Mouse (Mus musculus) kidney, adult 11 months (tissue): ENCODE measurements around the gene Gm6169.
A peak's percentile ranks its signal among the peaks of the same experiment; 100 is the strongest.
"Not testable (repeated sequence)": the region's sequence is repeated elsewhere in the genome, so short reads cannot be mapped to it uniquely, and the experiment has no call there.

Experiments
- DNase-seq: peaks from one replicate; pipeline ENCODE4 v3.0.0; 2022

Gm6169 gene

GRCm38 (mm10) chr13:97099187-97099852, at the start of gene Gm6169:
Gm6169 (minus strand) TSS chr13:97099237.
- peak; percentile 22 for DNase-seq

GRCm38 (mm10) chr13:97145834-97146233, 46.8 kb upstream of the Gm6169 start:
- DNase-seq, result no peak

- DNase-seq, result no peak
These were observed 43.3 kb upstream of the Gm6169 start for GRCm38 (mm10) chr13:97142321-97142720.

GRCm38 (mm10) chr13:97138404-97138931, 39.4 kb upstream of the Gm6169 start:
- not testable (repeated sequence) for DNase-seq

GRCm38 (mm10) chr13:97137466-97138400, 38.7 kb upstream of the Gm6169 start, which contains the start of the genes Gfm2 and Nsa2:
Gfm2 (plus strand) TSS chr13:97137937.
Nsa2 (minus strand) TSS chr13:97137937.
- peak; percentile 91 for DNase-seq

GRCm38 (mm10) chr13:97130413-97130812, 31.4 kb upstream of the Gm6169 start:
- DNase-seq, result not testable (repeated sequence)

- DNase-seq, result not testable (repeated sequence)
These were observed 30.6 kb upstream of the Gm6169 start for GRCm38 (mm10) chr13:97129654-97130053.

GRCm38 (mm10) chr13:97121341-97121740, 22.3 kb upstream of the Gm6169 start:
- DNase-seq, result no peak

- DNase-seq, result peak; percentile 51
These were observed 10.0 kb upstream of the Gm6169 start for GRCm38 (mm10) chr13:97109046-97109445.

- DNase-seq, result peak; percentile 8
These were observed 8.7 kb upstream of the Gm6169 start for GRCm38 (mm10) chr13:97107721-97108120.

GRCm38 (mm10) chr13:97104996-97105395, 6.0 kb upstream of the Gm6169 start:
- DNase-seq, result no peak

- DNase-seq, result no peak
These were observed 3.3 kb downstream of the Gm6169 start for GRCm38 (mm10) chr13:97095726-97096125.

- no peak for DNase-seq
These were observed 10.9 kb downstream of the Gm6169 start for GRCm38 (mm10) chr13:97088183-97088582.

- DNase-seq, result no peak
These were observed 11.6 kb downstream of the Gm6169 start for GRCm38 (mm10) chr13:97087421-97087820.

GRCm38 (mm10) chr13:97086316-97086715, 12.7 kb downstream of the Gm6169 start:
- DNase-seq, result no peak

- no peak for DNase-seq
These were observed 16.6 kb downstream of the Gm6169 start for GRCm38 (mm10) chr13:97082432-97082831.

- DNase-seq, result no peak
These were observed 18.4 kb downstream of the Gm6169 start for GRCm38 (mm10) chr13:97080615-97081014.

GRCm38 (mm10) chr13:97080201-97080600, 18.8 kb downstream of the Gm6169 start:
- DNase-seq, result no peak

GRCm38 (mm10) chr13:97077556-97077955, 21.5 kb downstream of the Gm6169 start:
- DNase-seq, result no peak

- no peak for DNase-seq
These were observed 25.5 kb downstream of the Gm6169 start for GRCm38 (mm10) chr13:97073497-97073896.

GRCm38 (mm10) chr13:97071626-97072241, 27.3 kb downstream of the Gm6169 start:
- DNase-seq, result no peak

GRCm38 (mm10) chr13:97070931-97071625, 28.0 kb downstream of the Gm6169 start:
- no peak for DNase-seq
